Mouse (Mus musculus) forebrain, embryonic 10.5 days (tissue): ENCODE data around the gene Baat. TPM values are rescaled to one million over a fixed set of nuclear protein-coding genes. Genes with fewer than 3 reads are reported as not detected.
A peak's percentile ranks its signal among the peaks of the same experiment; 100 is the strongest.
"Not testable (repeated sequence)": the region's sequence is repeated elsewhere in the genome, so short reads cannot be mapped to it uniquely, and the experiment has no call there.

Source experiments
- DNase-seq: peaks from one replicate; pipeline ENCODE4 v3.0.0-alpha.2; 2017; ENCODE audit warnings: low spot score; ENCODE audit errors: extremely low spot score
- H3K27ac ChIP-seq: fragments of 300-500 bp; sonication (generic); 2 replicates; pipeline ENCODE4 v1.5.1; 2016; ENCODE audit warnings: mild to moderate bottlenecking
- H3K27me3 ChIP-seq: fragments of 300-500 bp; sonication (generic); 2 replicates; pipeline ENCODE4 v1.6.1; 2016; ENCODE audit warnings: mild to moderate bottlenecking; ENCODE audit not compliant: poor library complexity, severe bottlenecking
- H3K36me3 ChIP-seq: fragments of 300-500 bp; sonication (generic); replicated peaks from 2 replicates; pipeline ENCODE4 v1.6.1; 2016; ENCODE audit warnings: mild to moderate bottlenecking, moderate library complexity
- H3K4me1 ChIP-seq: fragments of 300-500 bp; sonication (generic); 2 replicates; pipeline ENCODE4 v1.6.1; 2016
- H3K4me3 ChIP-seq: fragments of 300-500 bp; sonication (generic); 2 replicates; pipeline ENCODE4 v1.5.1; 2016; ENCODE audit warnings: mild to moderate bottlenecking, moderate library complexity
- H3K9me3 ChIP-seq: fragments of 300-500 bp; sonication (generic); 2 replicates; pipeline ENCODE4 v1.6.1; 2016; ENCODE audit warnings: mild to moderate bottlenecking, moderate library complexity
- WGBS: fragments of 180-500 bp; shearing (Covaris S2); methylation state at CpG from one replicate; pipeline ENCODE4 v1.1.7; 2016; 5-methylcytosine and 5-hydroxymethylcytosine counted together
- polyA plus RNA-seq: library from polyadenylated mRNA; unstranded; fragments of >200 nt; fragmentation: Nextera tagmentation; extraction: Ambion mirVana; gene quantifications from 2 replicates; pipeline ENCODE4 v1.2.1, GENCODE M21; 2016

The Baat gene
- polyA plus RNA-seq, 1 experiment from 2014 or later, result 0.24 TPM

GRCm38 (mm10) chr4:49478118-49478877 lies 28.1 kb downstream of the Baat start:
- DNase-seq, result peak; percentile 21
- Histone ChIP-seq H3K36me3 (no peaks in the 10 kb centered on the region), H3K9me3 (no peaks in the 10 kb centered on the region), H3K4me1 (peaks cover 25% of the 10 kb centered on the region), H3K27ac (0 out of 2 replicates have a peak overlapping the region, but pooled peaks have one; percentile 25), H3K27me3 (peaks cover 8% of the 10 kb centered on the region; the same call in 1 of the 2 replicates), H3K4me3 (peak overlapping the region; percentile 39)
- 21% methylated on average over 19 of the region's 19 CpGs for WGBS

DNA sequence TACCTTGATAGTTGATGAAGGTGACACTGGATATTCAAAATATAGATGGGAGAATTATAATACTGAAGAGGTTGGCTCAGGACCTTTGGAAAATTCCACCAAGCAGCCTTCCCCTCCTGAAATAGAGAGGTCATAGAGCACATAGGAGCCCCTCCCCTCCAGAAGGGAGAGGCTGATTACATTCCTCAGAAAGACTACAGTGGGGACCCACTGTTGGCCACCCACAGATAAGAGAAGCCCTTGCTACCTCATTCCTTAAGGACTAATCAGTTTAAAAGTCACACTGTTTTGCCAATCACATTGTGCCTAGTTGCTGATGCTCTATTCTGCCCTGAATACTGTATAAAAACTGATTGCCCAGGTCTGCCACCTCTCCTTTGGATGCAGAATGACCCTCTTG lies 31.8 kb downstream of the Baat start:
- no peak overlapping the region for H3K27ac ChIP-seq
- H3K27me3 ChIP-seq, result no peaks in the 10 kb centered on the region
- H3K36me3 ChIP-seq, result no peaks in the 10 kb centered on the region
- no peaks in the 10 kb centered on the region for H3K9me3 ChIP-seq
- H3K4me3 ChIP-seq, result no peak overlapping the region
- DNase-seq, result no peak
- peaks cover 15% of the 10 kb centered on the region for H3K4me1 ChIP-seq

DNA sequence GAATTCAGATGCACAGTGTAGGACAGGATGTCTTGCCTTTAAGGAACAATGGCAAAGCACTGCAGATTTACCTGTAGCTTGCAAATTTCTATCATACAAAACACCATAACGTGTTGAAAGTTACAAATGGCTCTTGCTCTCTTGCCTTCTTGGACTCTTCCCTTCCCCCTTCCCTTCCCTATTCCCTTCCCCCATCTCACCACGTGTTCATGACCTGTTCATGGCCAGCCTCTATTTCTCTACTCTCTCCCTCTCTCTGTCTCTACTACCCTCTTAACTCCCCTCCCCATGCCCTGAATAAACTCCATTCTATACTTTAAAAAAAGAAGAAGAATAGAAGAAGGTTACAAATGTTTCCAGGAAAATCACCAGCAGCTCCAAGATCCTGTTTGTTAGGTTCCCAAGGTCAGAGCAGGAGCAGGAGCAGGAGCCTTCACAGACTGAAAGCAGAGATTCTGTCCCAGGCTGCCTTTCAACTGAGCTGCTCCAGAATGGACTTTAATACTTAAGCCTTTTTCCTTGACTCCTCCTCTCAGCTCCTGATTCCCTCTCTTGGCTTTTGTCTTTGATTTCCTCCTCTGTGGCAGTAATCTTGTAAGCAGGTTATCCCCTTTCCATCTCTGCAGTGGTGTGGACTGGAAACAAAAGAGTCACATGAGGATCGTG lies 32.8 kb downstream of the Baat start, which contains the start of gene Acnat1:
TSS of gene Acnat1 (minus strand) at position 478 of the 666 bp plus-strand sequence.
- Histone ChIP-seq H3K4me1 (peaks cover 9% of the 10 kb centered on the region), H3K9me3 (no peaks in the 10 kb centered on the region), H3K4me3 (no peak within 1 kb of the TSS), H3K27me3 (no peaks in the 10 kb centered on the region), H3K36me3 (no peaks in the 10 kb centered on the region), H3K27ac (no peak within 1 kb of the TSS)
- DNase-seq, result no peak
- WGBS, result 41% methylated on average over 3 of the region's 3 CpGs

- Histone ChIP-seq H3K27me3 (no peaks in the 10 kb centered on the region), H3K4me1 (0 out of 2 replicates have a peak, but pooled peaks cover 3% of the 10 kb centered on the region), H3K4me3 (no peak overlapping the region), H3K36me3 (no peaks in the 10 kb centered on the region), H3K9me3 (peaks cover 8% of the 10 kb centered on the region), H3K27ac (no peak overlapping the region)
- no peak for DNase-seq
- 94% methylated on average over 3 of the region's 3 CpGs for WGBS
Measured at GRCm38 (mm10) chr4:49469435-49470151, 36.8 kb downstream of the Baat start.

GRCm38 (mm10) chr4:49467360-49467759 lies 39.0 kb downstream of the Baat start:
- no peak overlapping the region for H3K4me3 ChIP-seq
- no peaks in the 10 kb centered on the region for H3K4me1 ChIP-seq
- no peak for DNase-seq
- WGBS, result 92% methylated on average over 6 of the region's 6 CpGs
- no peaks in the 10 kb centered on the region for H3K36me3 ChIP-seq
- H3K9me3 ChIP-seq, result peaks cover 8% of the 10 kb centered on the region
- no peaks in the 10 kb centered on the region for H3K27me3 ChIP-seq
- no peak overlapping the region for H3K27ac ChIP-seq

GRCm38 (mm10) chr4:49456171-49456570 lies 50.2 kb downstream of the Baat start:
- no peaks in the 10 kb centered on the region for H3K4me1 ChIP-seq
- no peaks in the 10 kb centered on the region for H3K27me3 ChIP-seq
- 79% methylated on average over 2 of the region's 2 CpGs for WGBS
- no peak overlapping the region for H3K4me3 ChIP-seq
- no peaks in the 10 kb centered on the region for H3K9me3 ChIP-seq
- no peak for DNase-seq
- H3K27ac ChIP-seq, result no peak overlapping the region
- H3K36me3 ChIP-seq, result no peaks in the 10 kb centered on the region

DNA sequence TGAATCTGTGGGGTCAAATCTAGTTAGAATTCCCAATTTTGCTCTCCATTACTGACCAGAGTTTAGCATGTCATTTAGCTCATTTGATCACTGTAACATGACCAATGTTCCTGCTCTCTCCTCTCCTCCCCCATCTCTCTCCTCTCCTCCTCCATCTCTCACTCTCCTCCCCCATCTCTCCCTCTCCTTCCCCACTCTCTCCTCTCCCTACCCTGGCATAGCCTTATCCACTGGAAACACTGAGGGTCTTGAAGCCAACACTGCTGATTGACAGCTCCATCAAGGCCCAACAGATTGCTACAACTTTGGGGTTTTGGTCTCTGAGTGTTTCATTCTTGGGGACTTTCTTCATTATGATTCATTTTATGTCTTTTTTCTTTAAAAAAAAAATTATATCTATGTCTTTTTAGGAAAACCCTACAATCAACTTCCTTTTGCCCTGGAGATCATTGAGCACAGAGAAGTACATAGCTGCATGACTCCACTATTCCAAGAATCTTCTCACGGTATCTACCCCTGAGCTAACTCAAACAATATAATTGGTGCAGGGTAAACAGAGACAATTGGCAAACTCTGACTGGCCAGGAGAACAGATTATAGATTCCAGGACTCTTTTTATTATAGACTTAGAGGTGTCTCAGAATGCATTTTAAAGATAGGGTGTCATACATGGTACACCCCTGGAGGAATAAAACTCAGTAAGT lies 54.4 kb downstream of the Baat start:
- DNase-seq, result no peak
- no peak overlapping the region for H3K4me3 ChIP-seq
- WGBS, result 95% methylated on average over 1 of the region's 1 CpGs
- no peaks in the 10 kb centered on the region for H3K36me3 ChIP-seq
- H3K4me1 ChIP-seq, result no peaks in the 10 kb centered on the region
- no peak overlapping the region for H3K27ac ChIP-seq
- no peaks in the 10 kb centered on the region for H3K27me3 ChIP-seq
- no peaks in the 10 kb centered on the region for H3K9me3 ChIP-seq

- H3K4me1 ChIP-seq, H3K36me3 ChIP-seq: not testable (repeated sequence)
- 95% methylated on average over 1 of the region's 1 CpGs for WGBS
Measured at GRCm38 (mm10) chr4:49451133-49451847, 55.1 kb downstream of the Baat start.

More at GRCm38 (mm10) chr4:49451133-49451847, 55.1 kb downstream of the Baat start:
- H3K27ac ChIP-seq, H3K27me3 ChIP-seq, H3K4me3 ChIP-seq, DNase-seq, H3K9me3 ChIP-seq: not testable (repeated sequence)

Other genes starting within 250 kb of the Baat start
- gene Acnat2, start 98.4 kb downstream of the Baat start, polyA plus RNA-seq, result not detected in 2 replicates
- not detected in 2 replicates for gene Acnat1, start 32.6 kb downstream of the Baat start, polyA plus RNA-seq
- 87.7 and 89.3 TPM in 2 replicates for gene Mrpl50, start 14.5 kb upstream of the Baat start, polyA plus RNA-seq
- 9.8 and 12.2 TPM in 2 replicates for gene Zfp189, start 14.6 kb upstream of the Baat start, polyA plus RNA-seq
- not detected in 2 replicates for gene Aldob, start 43.0 kb upstream of the Baat start, polyA plus RNA-seq
- 14.6 TPM in 2 replicates for gene Tmem246, start 91.3 kb upstream of the Baat start, polyA plus RNA-seq
- 49.5 and 51.0 TPM in 2 replicates for gene Rnf20, start 125.4 kb upstream of the Baat start, polyA plus RNA-seq
- not detected in 2 replicates for gene Ppp3r2, start 175.5 kb upstream of the Baat start, polyA plus RNA-seq